Mouse (Mus musculus): ENCODE data around the gene Rbm6. TPM values are rescaled to one million over a fixed set of nuclear protein-coding genes. Genes with fewer than 3 reads are reported as not detected.

The Rbm6 gene
- polyA plus RNA-seq, 1 experiment from 2014 or later, result 91.1 TPM

Other genes starting within 250 kb of the Rbm6 start
- gene Gnai2, start 237.9 kb downstream of the Rbm6 start, polyA plus RNA-seq (2014; fragmentation: Nextera tagmentation; extraction: Ambion mirVana), result 336 and 358 TPM in 2 replicates
- gene Slc38a3, start 203.7 kb downstream of the Rbm6 start, polyA plus RNA-seq (2014; fragmentation: Nextera tagmentation; extraction: Ambion mirVana), result 3.4 and 4.1 TPM in 2 replicates
- 1.7 and 1.8 TPM in 2 replicates for gene Gnat1, start 193.5 kb downstream of the Rbm6 start, polyA plus RNA-seq (2014; fragmentation: Nextera tagmentation; extraction: Ambion mirVana)
- gene Sema3f, start 162.8 kb downstream of the Rbm6 start, polyA plus RNA-seq (2014; fragmentation: Nextera tagmentation; extraction: Ambion mirVana), result 27.4 and 32.5 TPM in 2 replicates
- gene Rbm5, start 102.2 kb downstream of the Rbm6 start, polyA plus RNA-seq (2014; fragmentation: Nextera tagmentation; extraction: Ambion mirVana), result 179 and 195 TPM in 2 replicates
- 12.4 and 12.6 TPM in 2 replicates for gene Mon1a, start 14.9 kb upstream of the Rbm6 start, polyA plus RNA-seq (2014; fragmentation: Nextera tagmentation; extraction: Ambion mirVana)
- gene Mst1r, start 33.6 kb upstream of the Rbm6 start, polyA plus RNA-seq (2014; fragmentation: Nextera tagmentation; extraction: Ambion mirVana), result 0.35 and 0.36 TPM in 2 replicates
- gene Actl11, start 55.2 kb upstream of the Rbm6 start, polyA plus RNA-seq (2014; fragmentation: Nextera tagmentation; extraction: Ambion mirVana), result not detected in 2 replicates
- 4.4 and 4.6 TPM in 2 replicates for gene Camkv, start 62.4 kb upstream of the Rbm6 start, polyA plus RNA-seq (2014; fragmentation: Nextera tagmentation; extraction: Ambion mirVana)
- 40.4 and 41.4 TPM in 2 replicates for gene Traip, start 76.9 kb upstream of the Rbm6 start, polyA plus RNA-seq (2014; fragmentation: Nextera tagmentation; extraction: Ambion mirVana)
- 20.1 and 23.4 TPM in 2 replicates for gene Uba7, start 102.3 kb upstream of the Rbm6 start, polyA plus RNA-seq (2014; fragmentation: Nextera tagmentation; extraction: Ambion mirVana)
- 7.3 and 7.9 TPM in 2 replicates for gene Gm20661, start 109.8 kb upstream of the Rbm6 start, polyA plus RNA-seq (2014; fragmentation: Nextera tagmentation; extraction: Ambion mirVana)
- 165 and 174 TPM in 2 replicates for gene Inka1, start 112.6 kb upstream of the Rbm6 start, polyA plus RNA-seq (2014; fragmentation: Nextera tagmentation; extraction: Ambion mirVana)
- 16.8 and 19.7 TPM in 2 replicates for gene Cdhr4, start 119.3 kb upstream of the Rbm6 start, polyA plus RNA-seq (2014; fragmentation: Nextera tagmentation; extraction: Ambion mirVana)
- gene Gm20662, start 123.1 kb upstream of the Rbm6 start, polyA plus RNA-seq (2014; fragmentation: Nextera tagmentation; extraction: Ambion mirVana), result 0.87 and 0.96 TPM in 2 replicates
- 30.5 and 33.0 TPM in 2 replicates for gene Ip6k1, start 129.3 kb upstream of the Rbm6 start, polyA plus RNA-seq (2014; fragmentation: Nextera tagmentation; extraction: Ambion mirVana)
- 20.6 and 22.0 TPM in 2 replicates for gene Gmppb, start 176.0 kb upstream of the Rbm6 start, polyA plus RNA-seq (2014; fragmentation: Nextera tagmentation; extraction: Ambion mirVana)
- gene Amigo3, start 179.9 kb upstream of the Rbm6 start, polyA plus RNA-seq (2014; fragmentation: Nextera tagmentation; extraction: Ambion mirVana), result 1.7 and 1.9 TPM in 2 replicates
- 0.37 and 1.3 TPM in 2 replicates for gene Mst1, start 207.2 kb upstream of the Rbm6 start, polyA plus RNA-seq (2014; fragmentation: Nextera tagmentation; extraction: Ambion mirVana)
- gene Rnf123, start 210.1 kb upstream of the Rbm6 start, polyA plus RNA-seq (2014; fragmentation: Nextera tagmentation; extraction: Ambion mirVana), result 26.4 and 29.9 TPM in 2 replicates
- gene Apeh, start 221.4 kb upstream of the Rbm6 start, polyA plus RNA-seq (2014; fragmentation: Nextera tagmentation; extraction: Ambion mirVana), result 56.3 and 63.4 TPM in 2 replicates

All from limb, embryonic 11.5 days (tissue).